Mouse (Mus musculus) granulocyte monocyte progenitor cell, adult 5-6 weeks (primary cell): Measurements from ENCODE around the gene Rnf157. TPM values are rescaled to one million over a fixed set of nuclear protein-coding genes. Genes with fewer than 3 reads are reported as not detected.
"Not testable (repeated sequence)": the region's sequence is repeated elsewhere in the genome, so short reads cannot be mapped to it uniquely, and the experiment has no call there.

Experiments used
- ATAC-seq: replicated peaks from 2 replicates; pipeline ENCODE4 v1.8.0; 2016; ENCODE audit warnings: mild to moderate bottlenecking, moderate TSS enrichment, inconsistent platforms; ENCODE audit not compliant: poor library complexity, severe bottlenecking
- total RNA-seq, 2 experiments: library from RNA; stranded (forward) in 1 of 2; stranded (reverse) in 1 of 2; fragments of 200-712, 200-1000 nt in 1 of 2; fragments of >200 nt in 1 of 2; fragmentation: Nextera tagmentation in 1 of 2; gene quantifications; 2 replicates each; pipeline ENCODE4 v1.2.3; 2014 to 2017

Gene Rnf157
- total RNA-seq, 2 experiments from 2014 or later = 7.5 to 13.9 TPM

DNA sequence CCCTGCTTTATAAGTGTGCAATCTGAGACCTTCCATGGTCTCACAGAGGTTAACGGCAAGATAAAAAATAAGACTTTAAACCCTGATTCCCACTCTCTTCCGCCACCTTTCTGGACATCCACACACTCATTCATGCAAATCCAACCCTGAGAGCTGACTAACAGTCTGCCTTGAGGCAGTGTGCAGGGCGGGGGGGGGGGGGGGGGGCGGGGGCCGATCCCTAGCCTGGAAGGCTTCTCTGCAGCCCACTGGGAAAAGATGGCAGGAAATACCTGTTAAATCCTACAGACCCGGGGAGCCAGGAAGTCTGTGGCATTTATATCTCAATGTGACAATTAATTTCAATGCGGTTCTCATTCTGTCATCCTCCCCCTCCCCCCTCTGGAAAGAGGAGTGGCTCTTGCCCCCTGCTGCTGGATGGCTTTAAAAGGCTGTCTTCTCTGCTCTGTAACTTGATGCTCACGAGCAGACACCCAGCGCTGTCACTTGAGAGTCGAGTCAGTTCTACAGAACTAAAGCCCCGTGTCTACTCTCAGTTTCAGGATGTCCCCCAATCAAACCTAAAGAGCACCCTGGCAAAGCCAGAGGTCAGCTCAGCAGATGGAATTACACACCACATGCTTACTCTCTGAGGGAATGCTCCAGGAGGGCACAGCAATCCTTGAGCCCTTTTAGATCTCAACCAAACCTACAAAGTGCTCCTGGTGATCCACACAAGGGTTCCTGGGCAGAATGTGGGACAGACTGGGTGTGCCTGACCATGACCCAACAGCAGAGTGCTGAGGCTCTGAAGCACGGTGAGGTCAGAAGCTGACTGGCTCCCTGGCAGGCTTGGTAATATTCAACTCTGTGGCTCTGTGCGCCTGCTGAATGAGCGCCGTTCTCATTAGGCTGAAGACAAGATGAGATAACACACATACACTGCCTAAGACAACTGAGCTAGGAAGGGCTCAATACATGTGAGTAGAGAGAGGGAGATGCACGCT is 25.5 kb downstream of the Rnf157 start:
- ATAC-seq = no peak

- ATAC-seq = no peak
Observed at GRCm38 (mm10) chr11:116385999-116386398, 26.8 kb downstream of the Rnf157 start.

DNA sequence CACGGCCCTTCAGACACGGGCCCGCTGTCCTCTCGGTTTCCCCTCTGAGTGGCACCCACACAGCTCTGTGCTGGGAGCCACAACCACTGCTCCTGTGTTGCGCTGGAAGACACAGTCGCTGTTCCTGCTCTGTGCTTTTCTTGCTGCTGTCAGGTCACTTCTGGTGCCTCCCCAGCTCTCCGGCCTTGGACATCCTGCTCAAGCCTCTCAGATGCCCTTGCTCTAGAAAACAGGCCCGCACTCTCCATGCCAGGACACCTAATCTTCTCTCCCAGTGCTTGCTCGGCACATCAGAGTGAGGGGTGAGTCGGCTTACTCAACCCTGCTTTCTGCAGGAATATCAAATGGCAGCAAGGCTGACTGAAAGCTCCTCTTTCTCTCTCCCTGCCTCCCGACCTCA is 28.7 kb downstream of the Rnf157 start:
- no peak for ATAC-seq

DNA sequence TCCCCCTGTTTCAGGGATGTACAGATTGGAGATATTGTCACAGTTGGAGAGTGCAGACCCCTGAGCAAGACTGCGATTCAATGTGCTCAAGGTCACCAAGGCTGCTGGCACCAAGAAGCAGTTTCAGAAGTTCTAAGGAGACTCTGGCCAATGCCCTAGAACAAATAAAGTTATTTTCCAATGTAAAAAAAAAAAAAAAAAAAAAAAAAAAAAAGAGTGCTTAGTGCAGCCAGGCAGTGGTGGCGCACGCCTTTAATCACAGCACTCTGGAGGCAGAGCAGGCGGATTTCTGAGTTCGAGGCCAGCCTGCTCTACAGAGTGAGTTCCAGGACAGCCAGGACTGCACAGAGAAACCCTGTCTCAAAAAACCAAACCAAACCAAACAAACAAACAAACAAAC is 29.8 kb downstream of the Rnf157 start:
- ATAC-seq = not testable (repeated sequence)

DNA sequence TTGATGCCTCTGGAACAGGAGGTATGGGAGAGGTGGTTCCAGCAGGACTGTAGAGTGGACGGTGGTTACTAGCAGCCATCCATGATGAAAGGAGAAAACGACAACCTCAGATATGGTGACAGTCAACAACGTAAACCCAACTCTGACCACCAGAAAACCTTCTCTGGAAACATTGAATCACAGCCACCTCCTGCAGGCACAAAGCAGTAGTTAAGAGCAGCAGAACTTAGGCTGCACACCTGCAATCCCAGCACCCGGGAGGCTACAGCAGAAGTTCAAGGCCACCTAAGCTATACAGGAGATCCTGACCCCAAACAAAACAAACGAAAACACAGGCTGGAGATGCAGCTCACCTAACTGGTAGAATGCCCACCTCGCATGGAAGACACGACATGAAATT is 32.1 kb downstream of the Rnf157 start:
- no peak for ATAC-seq

DNA sequence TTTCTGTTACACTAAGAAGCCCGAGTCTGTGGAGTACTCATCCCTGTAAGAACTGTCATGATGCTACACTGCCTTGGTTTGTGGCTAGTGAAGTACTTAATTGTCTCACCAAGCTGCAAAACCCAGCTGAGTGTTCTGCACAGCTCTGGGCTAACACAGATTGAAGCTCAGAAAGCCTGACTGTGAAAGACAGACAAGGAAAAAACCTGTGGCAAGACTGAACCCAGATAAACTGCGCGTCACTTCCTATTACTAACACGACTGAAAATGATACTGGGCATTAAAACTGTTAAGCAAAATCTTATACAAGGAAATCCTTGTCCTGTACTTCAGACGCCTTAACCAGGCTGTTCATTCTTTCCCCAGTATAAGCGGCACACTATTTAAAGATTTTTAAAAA is 33.3 kb downstream of the Rnf157 start:
- no peak for ATAC-seq

DNA sequence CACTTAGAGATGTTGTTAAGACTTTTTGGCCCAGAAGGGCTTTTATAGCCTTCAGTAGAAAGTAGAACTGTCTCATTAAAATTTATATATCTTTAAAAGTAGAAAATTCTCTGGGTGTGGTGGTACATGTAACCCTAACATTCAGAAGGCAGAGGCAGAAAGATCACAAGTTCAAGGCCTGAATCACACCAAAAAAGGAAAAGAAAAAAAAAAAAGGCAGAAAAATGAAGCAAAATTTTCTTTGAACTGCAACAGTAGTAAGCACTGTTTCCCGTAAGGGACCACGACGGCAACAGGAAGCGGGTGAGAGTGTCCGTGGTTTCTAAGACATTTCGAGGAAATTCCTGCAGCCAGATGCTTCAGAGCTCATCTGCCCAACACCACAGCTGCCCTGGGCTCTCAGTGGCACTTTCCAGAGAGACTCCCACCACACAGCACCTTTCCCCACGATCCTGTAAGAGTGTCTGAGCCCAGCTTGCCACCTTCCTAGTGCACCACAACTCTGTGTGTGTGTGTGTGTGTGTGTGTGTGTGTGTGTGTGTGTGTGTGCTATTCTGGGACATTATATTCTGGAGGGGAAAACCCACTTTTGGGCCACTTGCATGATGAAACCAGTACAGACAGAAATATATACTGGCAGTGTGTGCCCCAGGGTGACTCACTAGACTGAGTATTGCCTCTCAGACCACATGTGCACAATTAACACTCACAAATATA is 35.7 kb downstream of the Rnf157 start:
- ATAC-seq = peak; percentile 72

- ATAC-seq = no peak
Observed at GRCm38 (mm10) chr11:116371894-116372450, 40.9 kb downstream of the Rnf157 start.

GRCm38 (mm10) chr11:116369633-116370032 is 43.2 kb downstream of the Rnf157 start:
- no peak for ATAC-seq

DNA sequence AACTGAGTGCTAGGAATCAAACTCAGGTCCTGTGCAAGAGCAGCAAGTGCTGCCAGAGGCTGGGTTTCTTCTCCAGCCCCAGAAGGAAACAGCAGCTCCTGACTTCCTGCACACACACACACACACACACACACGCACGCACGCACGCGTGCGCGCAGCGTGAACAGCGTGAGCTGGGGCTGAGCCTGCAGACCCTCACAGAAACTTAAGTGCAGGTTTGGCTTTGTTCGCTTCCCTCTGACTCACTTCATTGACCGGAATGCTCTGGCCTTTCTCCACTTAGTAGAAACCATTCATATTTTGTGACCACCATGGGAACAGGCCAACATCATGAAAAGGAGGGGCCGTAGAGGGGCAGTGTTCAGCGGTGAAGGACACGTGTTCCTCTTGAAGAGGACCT is 43.8 kb downstream of the Rnf157 start:
- ATAC-seq = no peak

GRCm38 (mm10) chr11:116368116-116368515 is 44.7 kb downstream of the Rnf157 start:
- ATAC-seq = peak; percentile 91

GRCm38 (mm10) chr11:116366647-116367046 is 46.2 kb downstream of the Rnf157 start:
- no peak for ATAC-seq

DNA sequence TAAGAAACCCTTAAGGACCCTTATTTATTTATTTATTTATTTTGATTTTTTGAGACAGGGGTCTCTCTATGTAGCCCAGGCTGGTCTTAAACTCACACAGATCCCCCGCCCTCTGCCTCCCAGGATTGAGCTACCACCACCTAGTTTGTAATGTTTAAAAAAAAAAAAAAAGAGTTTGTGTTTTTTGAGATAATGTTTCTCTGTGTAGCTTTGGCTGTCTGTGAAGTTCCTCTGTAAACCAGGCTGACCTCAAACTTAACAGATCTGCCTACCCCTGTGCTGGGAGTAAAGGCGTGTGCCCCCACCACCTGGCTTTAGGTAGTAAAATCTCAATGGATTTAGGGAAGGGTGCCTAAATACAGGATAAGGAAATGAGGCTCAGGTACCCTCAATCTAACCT is 46.7 kb downstream of the Rnf157 start:
- no peak for ATAC-seq

DNA sequence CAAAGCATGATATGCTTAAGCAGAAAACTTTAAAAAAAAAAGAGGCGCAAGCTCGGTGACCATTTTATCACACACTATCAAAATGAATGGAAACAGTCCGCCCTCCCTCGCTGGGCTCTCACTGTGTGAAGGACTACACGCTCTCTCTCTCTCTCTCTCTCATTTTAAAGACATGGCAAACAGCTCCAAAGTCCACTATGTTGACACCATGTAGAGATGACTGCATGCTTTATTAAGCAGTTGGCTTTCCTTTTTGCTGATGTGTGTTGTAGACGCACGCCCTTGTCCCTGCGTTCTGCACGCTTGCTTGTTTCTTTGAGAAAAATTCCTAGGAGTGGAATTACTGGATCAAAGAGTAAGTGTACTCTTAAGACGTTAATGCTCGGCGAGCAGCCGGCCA is 47.4 kb downstream of the Rnf157 start:
- ATAC-seq = no peak

DNA sequence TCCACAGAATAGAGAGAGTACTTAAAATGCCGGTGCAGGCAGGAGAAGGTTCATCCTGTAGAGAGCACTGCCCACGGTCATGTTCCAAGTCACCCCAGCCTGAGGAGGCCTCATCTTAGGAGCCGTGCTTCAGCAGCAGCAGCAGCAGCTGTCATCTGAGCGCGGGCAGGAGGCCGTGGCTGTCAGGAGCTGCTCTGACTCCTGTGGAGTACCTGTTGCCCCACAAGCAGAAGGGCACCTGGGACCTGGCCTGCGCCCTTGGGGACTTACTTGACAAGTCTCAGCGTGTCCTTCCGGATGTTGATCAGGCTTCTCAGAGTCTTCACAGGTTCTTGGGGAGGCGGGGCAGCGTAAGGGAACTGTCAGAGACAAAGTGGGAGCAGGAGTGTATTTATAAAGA is 50.8 kb downstream of the Rnf157 start:
- ATAC-seq = no peak

DNA sequence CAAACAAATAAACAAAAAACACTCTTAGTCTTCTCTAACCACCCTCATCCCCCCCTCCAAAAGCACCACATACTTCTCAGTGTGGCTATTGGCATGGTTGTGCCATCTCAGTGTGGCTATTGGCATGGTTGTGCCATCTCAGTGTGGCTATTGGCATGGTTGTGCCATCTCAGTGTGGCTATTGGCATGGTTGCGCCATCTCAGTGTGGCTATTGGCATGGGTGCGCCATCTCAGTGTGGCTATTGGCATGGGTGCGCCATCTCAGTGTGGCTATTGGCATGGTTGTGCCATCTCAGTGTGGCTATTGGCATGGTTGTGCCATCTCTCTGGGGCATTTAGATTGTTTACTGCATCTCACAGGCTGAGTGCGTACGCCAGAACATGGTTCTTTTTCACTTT is 51.9 kb downstream of the Rnf157 start:
- ATAC-seq = not testable (repeated sequence)

GRCm38 (mm10) chr11:116359652-116360051 is 53.2 kb downstream of the Rnf157 start:
- no peak for ATAC-seq

DNA sequence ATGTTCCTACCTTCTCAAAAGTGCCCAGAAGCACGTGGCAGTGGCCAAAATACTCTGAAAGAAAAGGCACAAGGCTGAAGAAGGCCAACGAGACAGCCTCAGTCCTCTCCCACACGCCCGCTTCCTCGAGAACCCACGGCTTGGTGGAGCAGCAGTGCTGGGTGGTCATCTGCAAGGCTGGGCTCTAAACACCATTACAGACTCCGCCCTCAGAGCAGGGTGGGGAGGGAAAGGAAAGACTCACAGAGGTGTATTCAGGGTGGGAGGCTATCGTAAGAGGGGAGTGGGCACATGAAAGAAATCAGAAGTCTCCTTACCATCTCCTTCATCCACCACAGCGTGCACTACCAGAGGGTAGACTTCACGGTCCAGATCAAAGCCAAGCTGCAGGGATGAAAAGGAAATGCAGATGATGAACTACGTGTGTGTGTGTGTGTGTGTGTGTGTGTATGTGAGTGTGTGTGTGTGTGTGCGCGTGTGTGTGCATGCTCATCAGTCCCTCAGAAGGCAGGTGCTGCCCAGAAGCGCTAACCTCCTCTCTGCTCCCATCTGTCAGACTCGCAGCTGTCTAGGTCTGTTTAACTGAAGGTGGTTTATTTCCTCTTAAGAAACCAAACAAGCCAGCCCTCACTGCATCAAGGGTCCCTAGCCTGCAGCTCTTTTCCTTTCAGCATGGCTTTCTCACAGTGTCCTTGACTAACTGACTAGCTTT is 53.8 kb downstream of the Rnf157 start:
- no peak for ATAC-seq

- ATAC-seq = no peak
Observed at GRCm38 (mm10) chr11:116354521-116354920, 58.3 kb downstream of the Rnf157 start.

DNA sequence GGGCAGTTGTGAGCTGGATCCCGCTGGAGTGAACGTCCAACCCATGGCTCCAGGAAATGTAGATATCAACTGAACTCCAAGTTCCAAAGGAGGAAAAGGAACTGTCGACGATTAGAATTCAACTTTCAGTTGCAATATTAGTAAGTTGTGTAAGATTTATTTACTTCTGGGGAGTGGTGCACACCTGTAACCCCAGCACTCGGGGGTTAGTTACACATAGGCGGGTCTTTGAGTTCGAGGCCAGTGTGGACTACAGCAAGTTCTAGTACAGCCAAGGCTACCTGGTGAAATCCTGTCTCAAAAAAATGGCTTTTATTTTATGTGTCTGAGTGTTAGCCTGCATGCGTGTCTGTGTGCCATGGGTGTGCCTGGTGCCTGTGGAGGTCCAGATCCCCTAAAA is 59.3 kb downstream of the Rnf157 start:
- ATAC-seq = no peak

GRCm38 (mm10) chr11:116351294-116351693 is 61.5 kb downstream of the Rnf157 start:
- no peak for ATAC-seq
